Comparison of ENCODE assay signal across 12 mouse cellular contexts in the genomic region with DNA sequence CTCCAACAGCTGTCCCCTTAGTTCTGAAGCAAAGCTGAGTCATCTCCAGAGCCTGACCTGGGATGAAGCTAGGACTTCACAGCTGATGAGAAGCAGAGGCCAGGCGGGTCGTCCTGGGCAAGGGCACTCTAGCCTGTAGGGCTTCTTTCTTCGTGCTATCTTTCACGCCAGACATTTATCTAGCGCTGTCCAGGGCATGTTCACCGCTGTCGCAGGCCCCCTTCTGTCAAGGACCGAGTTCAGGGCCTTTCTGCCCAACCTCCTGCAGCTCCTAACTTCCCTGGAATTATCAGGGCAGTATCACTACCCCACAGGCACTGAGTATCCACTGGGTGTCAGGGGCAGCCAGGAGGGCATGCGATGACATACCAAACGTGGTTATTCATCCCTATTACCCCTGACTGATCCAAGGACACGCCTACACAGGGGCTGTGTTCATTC. TPM values are rescaled to one million over a fixed set of nuclear protein-coding genes. Genes with fewer than 3 reads are reported as not detected.
DNase-seq lines count a peak whose midpoint lies in the region; ATAC-seq lines count a peak whose summit lies in the region.
"Had no signal": no experiment of that assay in that cellular context is flagged by ENCODE, and none has a peak within 500 bp of the region (broad histone marks: within the 10 kb centered on the region; RNA-seq: fewer than 3 reads in every experiment).

No protein-coding gene starts in this region.

- no peaks in the 10 kb centered on the region; the same call in 1 of the 2 replicates for H3K27me3 ChIP-seq in lung, embryonic 16.5 days (ENCODE audit: control insufficient read depth, insufficient read depth, low read depth, low read length)
- H3K27me3 ChIP-seq in limb, embryonic 13.5 days: peaks cover 16% of the 10 kb centered on the region; the same call in 1 of the 2 replicates
- H3K27me3 ChIP-seq: embryonic facial prominence, embryonic 15.5 days; lung, embryonic 15.5 days had no signal

- peaks cover 35% of the 10 kb centered on the region for H3K4me1 ChIP-seq in lung, embryonic 16.5 days (replicated peaks; ENCODE audit: control insufficient read depth, insufficient read depth, low read length)
- peaks cover 76% of the 10 kb centered on the region for H3K4me1 ChIP-seq in limb, embryonic 13.5 days

- peak overlapping the region; percentile 10; the same call in 1 of the 2 replicates for H3K4me2 ChIP-seq in lung, embryonic 16.5 days (ENCODE audit: low read depth, low read length)
- peak overlapping the region; percentile 24 for H3K4me2 ChIP-seq in limb, embryonic 13.5 days (replicated peaks)
- H3K4me2 ChIP-seq: embryonic facial prominence, embryonic 15.5 days; lung, embryonic 15.5 days had no signal

- peak; percentile 29 for DNase-seq in embryo, embryonic 10 days (ENCODE audit: low spot score)
- DNase-seq in embryo, embryonic 10.5 days (ENCODE audit: low spot score): no peak
- DNase-seq in lung, postnatal 36 days: no peak
- DNase-seq in spleen, postnatal 4 days (ENCODE audit: low spot score in 2 of 2): peak; percentile 72 to 73
- DNase-seq in layer of hippocampus, adult 8-10 months (ENCODE audit: low spot score in 2 of 2): no peak
- DNase-seq in ovary, adult 18-20 months (ENCODE audit: low spot score): no peak
- DNase-seq: right cerebral cortex, postnatal 4 days had no signal

- no peak overlapping the region for H3K27ac ChIP-seq in lung, embryonic 16.5 days (ENCODE audit: low read length)
- no peak overlapping the region for H3K27ac ChIP-seq in limb, embryonic 13.5 days
- H3K27ac ChIP-seq: embryonic facial prominence, embryonic 15.5 days; layer of hippocampus, adult 2 months; lung, embryonic 15.5 days had no signal

- H3K4me3 ChIP-seq in lung, embryonic 16.5 days (ENCODE audit: low read length): no peak overlapping the region
- 0 out of 2 replicates have a peak overlapping the region, but pooled peaks have one; percentile 2 for H3K4me3 ChIP-seq in limb, embryonic 13.5 days
- H3K4me3 ChIP-seq: embryonic facial prominence, embryonic 15.5 days; layer of hippocampus, adult 2 months; lung, embryonic 15.5 days had no signal

- H3K36me3 ChIP-seq in lung, embryonic 16.5 days (ENCODE audit: control insufficient read depth, insufficient read depth, low read length): peaks cover 2% of the 10 kb centered on the region; the same call in 1 of the 2 replicates
- H3K36me3 ChIP-seq in limb, embryonic 13.5 days: peaks cover 9% of the 10 kb centered on the region

- no peak overlapping the region for H3K9ac ChIP-seq in lung, embryonic 16.5 days (ENCODE audit: low read length)
- no peak overlapping the region for H3K9ac ChIP-seq in limb, embryonic 13.5 days
- H3K9ac ChIP-seq: embryonic facial prominence, embryonic 15.5 days; lung, embryonic 15.5 days had no signal

- H3K9me3 ChIP-seq in lung, embryonic 16.5 days (ENCODE audit: control insufficient read depth, low read length): no peaks in the 10 kb centered on the region
- H3K9me3 ChIP-seq in limb, embryonic 13.5 days: no peaks in the 10 kb centered on the region
- H3K9me3 ChIP-seq: embryonic facial prominence, embryonic 15.5 days; lung, embryonic 15.5 days had no signal

- WGBS in lung, embryonic 16.5 days: 74% methylated on average over 11 of the region's 11 CpGs
- 82% methylated on average over 11 of the region's 11 CpGs for WGBS in limb, embryonic 13.5 days

- ATAC-seq in lung, embryonic 16.5 days (ENCODE audit: low read depth): no peak
- ATAC-seq in limb, embryonic 13.5 days (ENCODE audit: low FRiP score, low read depth): no peak

RNA-seq across cellular contexts. Expression of a gene that starts 4.1 kb away (rescaled TPM):
- 86.4 and 88.9 TPM in 2 replicates for polyA plus RNA-seq in lung, embryonic 16.5 days (2015; fragmentation: Nextera tagmentation; extraction: Ambion mirVana)
- 72.3 and 88.4 TPM in 2 replicates for polyA plus RNA-seq in limb, embryonic 13.5 days (2015; fragmentation: Nextera tagmentation; extraction: Ambion mirVana)
- 1 to 10 TPM; 4.4 to 7.6 (median 6.6) TPM for total RNA-seq in layer of hippocampus, adult 8-10 months (2022)

Comparison
In these comparisons a context has a peak if more than half of its experiments do, and no peak if none do; other contexts are left out.
1. DNase-seq: peak in embryo, embryonic 10 days (single experiment) and spleen, postnatal 4 days (2 of 2); none in embryo, embryonic 10.5 days (single experiment), lung, postnatal 36 days (single experiment), layer of hippocampus, adult 8-10 months (0 of 2) and ovary, adult 18-20 months (single experiment).